Mouse (Mus musculus) kidney, adult 2 months (tissue): ENCODE measurements around the gene Sycp3. TPM values are rescaled to one million over a fixed set of nuclear protein-coding genes. Genes with fewer than 3 reads are reported as not detected.
"Not testable (repeated sequence)": the region's sequence is repeated elsewhere in the genome, so short reads cannot be mapped to it uniquely, and the experiment has no call there.

Experiments used
- DNase-seq: peaks from one replicate; pipeline ENCODE4 v3.0.0; 2021
- H3K27ac ChIP-seq: fragments of 200-500 bp; 2 replicates; pipeline ENCODE4 v1.5.1; 2012; ENCODE audit warnings: low read depth, low read length, control low read depth, inconsistent platforms; ENCODE audit not compliant: insufficient read depth
- H3K27me3 ChIP-seq: fragments of 200-500 bp; replicated peaks from 2 replicates; pipeline ENCODE4 v1.6.1; 2012; ENCODE audit warnings: mild to moderate bottlenecking, moderate library complexity, low read length, inconsistent platforms; ENCODE audit not compliant: control insufficient read depth, insufficient read depth
- H3K36me3 ChIP-seq: fragments of 200-500 bp; 2 replicates; pipeline ENCODE4 v1.6.1; 2012; ENCODE audit warnings: mild to moderate bottlenecking, moderate library complexity, low read length, inconsistent platforms; ENCODE audit not compliant: control insufficient read depth, insufficient read depth
- H3K4me1 ChIP-seq: fragments of 200-500 bp; 2 replicates; pipeline ENCODE4 v1.6.1; 2011; ENCODE audit warnings: low read length; ENCODE audit not compliant: control insufficient read depth, insufficient read depth
- H3K4me3 ChIP-seq: fragments of 200-500 bp; 2 replicates; pipeline ENCODE4 v1.5.1; 2011; ENCODE audit warnings: mild to moderate bottlenecking, low read depth, low read length, control low read depth; ENCODE audit not compliant: insufficient read depth
- CTCF ChIP-seq: fragments of 200-500 bp; conservative IDR thresholded peaks from 2 replicates; pipeline ENCODE4 v1.5.1; 2011; ENCODE audit warnings: low read depth, mild to moderate bottlenecking, control low read depth, low read length, moderate library complexity, mixed read lengths; ENCODE audit not compliant: insufficient read depth, insufficient read length
- POLR2A ChIP-seq: fragments of 200-500 bp; IDR thresholded peaks from one replicate; pipeline ENCODE4 v1.6.1; 2011; ENCODE audit warnings: low read depth, low read length, control low read depth
- WGBS: fragments of 180-500 bp; shearing (Covaris S2); methylation state at CpG from one replicate; pipeline ENCODE4 v1.1.7; 2018; 5-methylcytosine and 5-hydroxymethylcytosine counted together
- polyA plus RNA-seq: library from polyadenylated mRNA; depleted of rRNA; stranded (reverse); fragments of >200 nt; gene quantifications from 2 replicates; pipeline ENCODE4 v1.2.3, GENCODE M21; 2012

Sycp3 gene
- polyA plus RNA-seq, 1 experiment, result not detected

DNA sequence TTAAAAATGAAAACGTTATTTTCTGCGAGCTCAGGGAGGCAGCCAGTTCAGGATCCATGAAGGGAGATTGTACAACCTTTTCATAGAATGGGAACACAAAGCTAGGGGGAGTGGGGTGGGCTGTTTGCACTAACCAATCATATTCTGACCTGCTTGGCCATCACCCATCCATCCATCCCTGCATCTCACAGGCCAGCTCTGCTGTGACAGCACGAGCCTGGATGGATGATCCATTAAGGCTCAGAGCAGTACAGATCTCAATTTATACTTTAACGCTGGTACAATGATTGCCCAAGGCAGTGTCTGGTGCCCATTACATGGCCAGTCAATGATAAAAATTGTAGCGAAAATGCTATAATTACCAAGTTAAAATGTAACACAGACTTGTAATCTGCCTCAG is 32.5 kb upstream of the Sycp3 start:
- no peak for TF ChIP-seq CTCF
- no peak for TF ChIP-seq POLR2A
- H3K4me1 ChIP-seq, result no peaks in the 10 kb centered on the region
- no peak overlapping the region for H3K4me3 ChIP-seq
- WGBS, result 47% methylated on average over 5 of the region's 5 CpGs
- H3K27ac ChIP-seq, result no peak overlapping the region
- H3K36me3 ChIP-seq, result peaks cover 2% of the 10 kb centered on the region; the same call in 1 of the 2 replicates
- no peaks in the 10 kb centered on the region for H3K27me3 ChIP-seq
- DNase-seq, result no peak

DNA sequence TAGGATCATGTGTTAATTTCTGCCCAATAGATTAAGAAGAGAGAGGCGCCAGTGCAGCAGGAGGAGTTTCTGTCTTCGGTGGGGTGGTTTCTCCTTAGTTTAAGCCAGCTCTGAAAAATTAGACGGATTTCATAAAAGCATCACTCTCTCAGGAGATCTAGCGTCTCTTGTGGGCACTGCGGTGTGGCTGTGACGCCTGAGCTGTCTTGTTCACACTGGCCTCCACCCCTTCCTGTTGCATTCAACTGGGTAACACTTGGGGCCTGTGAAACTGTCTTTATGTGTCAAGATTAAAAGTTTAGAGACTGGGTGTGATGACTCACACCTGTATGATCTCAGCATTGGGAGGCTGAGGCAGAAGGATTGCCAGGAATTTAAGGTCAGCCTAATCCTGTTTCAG is 31.4 kb upstream of the Sycp3 start:
- no peak for TF ChIP-seq CTCF
- no peak for TF ChIP-seq POLR2A
- no peaks in the 10 kb centered on the region for H3K27me3 ChIP-seq
- no peak overlapping the region for H3K4me3 ChIP-seq
- peaks cover 2% of the 10 kb centered on the region; the same call in 1 of the 2 replicates for H3K36me3 ChIP-seq
- 90% methylated on average over 6 of the region's 6 CpGs for WGBS
- no peak for DNase-seq
- no peaks in the 10 kb centered on the region for H3K4me1 ChIP-seq
- no peak overlapping the region for H3K27ac ChIP-seq

DNA sequence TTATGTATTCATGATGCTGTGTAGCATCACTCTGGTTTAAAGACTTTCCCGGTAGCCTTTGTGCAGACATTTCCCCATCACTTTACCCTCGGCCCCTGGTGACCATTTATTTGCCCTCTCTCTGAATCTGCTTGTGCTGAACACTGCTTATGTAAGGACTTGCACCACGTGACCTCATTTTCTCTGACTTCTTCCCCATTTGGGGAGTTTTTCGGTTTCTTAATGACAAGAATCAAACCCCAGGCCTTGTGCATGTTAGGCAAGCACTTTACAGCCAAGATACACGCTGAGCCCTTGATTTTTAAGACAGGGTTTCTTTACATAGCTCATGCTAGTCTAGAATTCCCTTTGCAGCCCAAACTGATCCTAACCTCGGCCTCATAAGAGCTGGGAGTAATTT is 18.1 kb upstream of the Sycp3 start:
- WGBS, result 85% methylated on average over 6 of the region's 6 CpGs
- H3K36me3 ChIP-seq, result peaks cover 2% of the 10 kb centered on the region; the same call in 1 of the 2 replicates
- H3K27me3 ChIP-seq, result no peaks in the 10 kb centered on the region
- H3K4me1 ChIP-seq, result no peaks in the 10 kb centered on the region
- DNase-seq, result peak; percentile 13
- no peak overlapping the region for H3K4me3 ChIP-seq
- H3K27ac ChIP-seq, result no peak overlapping the region
- TF ChIP-seq POLR2A (no peak), CTCF (no peak)

DNA sequence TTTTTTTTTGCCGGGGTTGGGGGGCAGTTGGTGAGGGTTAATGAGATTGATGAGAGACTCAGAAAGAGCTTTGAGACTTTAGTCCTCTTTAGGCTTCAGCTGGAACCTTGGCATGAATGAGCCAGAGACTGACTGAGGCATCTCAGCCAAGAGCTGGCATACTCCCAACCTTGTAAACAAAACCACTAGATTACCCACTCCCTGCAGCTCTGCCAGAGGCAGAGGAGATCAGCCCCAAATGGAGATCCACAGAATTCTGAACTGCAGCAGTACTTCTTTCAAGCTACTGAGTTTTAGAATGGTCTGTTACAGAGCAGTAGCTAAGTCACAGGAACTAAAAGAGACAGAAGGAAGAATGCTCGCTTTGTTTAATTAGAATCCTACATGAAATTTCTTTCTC is 8.1 kb upstream of the Sycp3 start:
- Histone ChIP-seq H3K27ac (no peak overlapping the region), H3K4me3 (no peak overlapping the region), H3K4me1 (no peaks in the 10 kb centered on the region), H3K36me3 (no peaks in the 10 kb centered on the region), H3K27me3 (no peaks in the 10 kb centered on the region)
- 83% methylated on average over 2 of the region's 2 CpGs for WGBS
- TF ChIP-seq CTCF, result no peak
- TF ChIP-seq POLR2A, result no peak
- DNase-seq, result peak; percentile 23

DNA sequence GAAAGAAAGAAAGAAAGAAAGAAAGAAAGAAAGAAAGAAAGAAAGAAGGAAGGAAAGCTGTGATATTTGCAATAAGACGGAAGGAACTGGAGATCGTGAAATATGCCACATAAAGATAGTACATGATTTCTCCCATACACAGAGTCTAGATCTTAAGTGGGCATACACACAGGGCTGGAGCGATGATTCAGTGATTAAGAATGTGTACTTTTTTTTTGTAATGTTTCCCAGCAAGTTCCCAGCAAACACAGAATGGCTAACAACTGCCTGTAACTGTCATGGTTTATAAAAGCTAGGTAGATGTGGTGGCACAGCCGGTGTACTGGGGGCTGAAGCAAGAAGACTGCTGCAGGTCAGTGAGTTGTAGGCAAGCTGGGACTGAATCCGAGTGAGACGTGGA is 7.4 kb upstream of the Sycp3 start:
- no peak overlapping the region for H3K4me3 ChIP-seq
- no peak for TF ChIP-seq CTCF
- TF ChIP-seq POLR2A, result no peak
- no peaks in the 10 kb centered on the region for H3K4me1 ChIP-seq
- 88% methylated on average over 6 of the region's 6 CpGs for WGBS
- H3K27me3 ChIP-seq, result no peaks in the 10 kb centered on the region
- no peak overlapping the region for H3K27ac ChIP-seq
- no peak for DNase-seq
- H3K36me3 ChIP-seq, result no peaks in the 10 kb centered on the region

DNA sequence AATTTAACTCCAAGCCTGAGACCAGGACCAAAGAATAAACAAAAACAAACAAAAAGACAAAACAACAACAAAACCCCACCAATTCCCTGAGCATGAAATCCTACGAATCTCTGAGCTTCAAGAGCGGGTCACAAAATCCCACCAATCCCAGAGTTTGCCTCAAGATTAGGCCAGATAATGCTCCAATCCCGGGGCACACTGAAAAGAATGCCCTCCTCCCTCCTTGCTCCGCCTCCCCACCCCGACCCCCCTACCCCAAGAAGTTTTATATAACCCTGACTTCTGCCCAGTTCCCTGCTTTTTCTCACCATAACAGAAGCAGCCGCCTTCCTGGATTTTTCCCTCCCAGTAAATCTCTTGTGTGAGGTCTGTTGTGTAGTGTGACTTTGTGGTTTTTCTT is 1.6 kb upstream of the Sycp3 start:
- no peak for TF ChIP-seq CTCF
- TF ChIP-seq POLR2A, result no peak
- DNase-seq, result peak; percentile 19
- H3K36me3 ChIP-seq, result no peaks in the 10 kb centered on the region
- H3K27ac ChIP-seq, result no peak overlapping the region
- WGBS, result 47% methylated on average over 6 of the region's 6 CpGs
- H3K4me1 ChIP-seq, result no peaks in the 10 kb centered on the region
- no peak overlapping the region for H3K4me3 ChIP-seq
- no peaks in the 10 kb centered on the region for H3K27me3 ChIP-seq

DNA sequence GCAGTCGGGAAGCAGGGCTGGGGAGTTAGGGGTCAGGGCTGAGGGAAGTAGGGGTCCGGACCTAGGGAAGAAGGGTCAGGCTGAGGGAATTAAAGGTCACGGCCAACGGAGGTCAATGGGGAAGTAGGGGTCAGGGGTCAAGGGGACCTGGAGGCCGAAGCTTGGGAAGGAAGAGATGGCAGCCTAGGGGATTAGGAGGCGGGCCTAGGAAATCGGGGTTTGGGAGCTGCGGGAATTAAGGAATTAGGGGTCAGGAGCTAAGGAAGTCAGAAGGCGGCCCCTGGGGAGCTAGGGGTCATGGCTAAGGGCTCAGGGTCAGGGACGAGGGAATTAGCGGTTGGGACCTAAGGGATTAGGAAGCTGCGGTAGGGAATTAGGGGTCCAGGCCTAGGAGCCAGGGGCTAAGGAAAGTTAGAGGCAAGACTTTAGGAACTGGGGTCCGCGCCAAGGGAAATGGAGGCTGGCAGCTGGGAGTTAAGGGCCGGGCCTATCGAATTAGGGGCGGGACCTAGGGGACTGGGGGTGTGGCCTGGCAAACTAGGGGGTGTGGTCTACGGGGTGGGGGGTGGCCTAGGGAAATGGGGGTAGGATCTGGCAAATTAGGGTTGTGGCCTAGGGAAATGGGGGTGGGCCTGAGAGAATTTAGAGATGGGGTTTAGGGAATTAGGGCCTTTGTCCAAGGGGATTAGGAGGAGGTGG is 902 bp downstream of the Sycp3 start:
- 81% methylated on average over 18 of the region's 18 CpGs for WGBS

DNA sequence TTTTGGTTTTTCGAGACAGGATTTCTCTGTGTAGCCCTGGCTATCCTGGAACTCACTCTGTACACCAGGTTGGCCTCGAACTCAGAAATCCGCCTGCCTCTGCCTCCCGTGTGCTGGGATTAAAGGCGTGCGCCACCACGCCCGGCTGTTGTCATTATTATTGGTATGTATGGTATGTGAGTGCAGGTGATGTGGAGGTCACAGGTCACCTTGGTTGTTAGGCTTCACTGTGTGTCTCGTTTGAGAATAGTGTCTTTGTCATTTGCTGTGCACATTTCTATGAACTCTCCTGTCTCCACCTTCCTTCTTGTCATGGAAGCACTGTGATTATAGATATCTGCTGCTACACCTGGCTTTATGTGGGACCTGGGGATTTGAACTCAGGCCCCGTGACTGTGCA is 23.5 kb downstream of the Sycp3 start:
- H3K27me3 ChIP-seq, H3K4me3 ChIP-seq, H3K27ac ChIP-seq, H3K36me3 ChIP-seq, H3K4me1 ChIP-seq, DNase-seq: not testable (repeated sequence)
- 77% methylated on average over 10 of the region's 10 CpGs for WGBS

More for the DNA sequence above, 902 bp downstream of the Sycp3 start:
- Histone ChIP-seq H3K4me3 (no peak overlapping the region), H3K27ac (no peak overlapping the region), H3K36me3 (peaks cover 3% of the 10 kb centered on the region; the same call in 1 of the 2 replicates), H3K4me1 (no peaks in the 10 kb centered on the region), H3K27me3 (no peaks in the 10 kb centered on the region)
- TF ChIP-seq CTCF (no peak), POLR2A (no peak)
- DNase-seq, result peak; percentile 48
